ENCODE assay signal across 8 mouse cellular contexts in the genomic region with DNA sequence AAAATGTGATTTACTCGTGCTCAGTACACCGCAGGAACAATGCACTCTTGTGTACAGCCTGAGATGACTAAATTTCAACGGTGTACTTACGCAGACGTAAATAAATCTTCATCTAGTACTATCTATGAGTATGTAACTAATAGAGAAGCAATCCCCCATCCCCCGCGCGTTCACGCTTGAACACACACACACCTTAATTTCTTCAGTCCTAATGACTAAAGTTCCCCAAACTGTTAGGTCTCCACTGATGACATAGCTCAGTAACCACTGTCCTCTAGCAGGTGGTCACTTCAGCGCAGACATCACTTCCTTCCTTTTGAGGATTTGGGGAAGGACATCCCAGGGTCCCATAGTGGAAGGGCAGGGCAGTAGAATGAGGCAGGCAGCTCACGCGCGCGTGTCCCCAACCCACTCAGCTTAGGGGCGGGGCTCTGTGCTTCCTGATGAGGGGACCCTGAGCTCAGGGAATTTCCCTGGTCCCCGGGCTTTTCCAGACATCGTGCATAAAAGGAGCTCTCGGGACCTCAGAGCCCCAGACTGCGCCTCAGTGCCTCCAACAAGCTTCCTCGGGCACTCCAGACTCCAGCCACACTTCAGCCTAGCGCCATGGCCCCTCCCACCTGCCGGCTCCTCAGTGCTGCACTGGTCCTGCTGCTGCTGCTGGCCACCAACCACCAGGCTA. TPM values are rescaled to one million over a fixed set of nuclear protein-coding genes. Genes with fewer than 3 reads are reported as not detected.
A peak's percentile ranks its signal among the peaks of the same experiment; 100 is the strongest.
DNase-seq lines count a peak whose midpoint lies in the region; ATAC-seq and TF ChIP-seq lines count a peak whose summit lies in the region.

A gene (plus strand): TSS at position 533 of the 682 bp plus-strand sequence.

- peak within 1 kb of the TSS; percentile 74 for H3K4me2 ChIP-seq in forebrain, embryonic 13.5 days
- H3K4me2 ChIP-seq in limb, embryonic 12.5 days = peak within 1 kb of the TSS; percentile 67
- H3K4me2 ChIP-seq in midbrain, postnatal 0 days (ENCODE audit: low read depth, low read length, poor library complexity, severe bottlenecking) = peak within 1 kb of the TSS; percentile 92

- H3K9me3 ChIP-seq in forebrain, embryonic 13.5 days (replicated peaks) = no peaks in the 10 kb centered on the region
- H3K9me3 ChIP-seq in limb, embryonic 12.5 days = no peaks in the 10 kb centered on the region
- no peaks in the 10 kb centered on the region for H3K9me3 ChIP-seq in midbrain, postnatal 0 days (ENCODE audit: low read length)

- no peak for DNase-seq in kidney, adult 2 months
- DNase-seq in kidney, adult 9 months = no peak
- DNase-seq in midbrain, postnatal 0 days (ENCODE audit: low spot score) = no peak
- no peak for DNase-seq in cerebellum, adult 18-20 months
- DNase-seq in frontal cortex, postnatal 36 days (ENCODE audit: low spot score in 2 of 2) = no peak
- no peak for DNase-seq in layer of hippocampus, adult 2 months (ENCODE audit: low spot score in 2 of 2)

- ATAC-seq in forebrain, embryonic 13.5 days = peak; percentile 77
- peak; percentile 53; the same call in 1 of the 2 replicates for ATAC-seq in limb, embryonic 12.5 days (ENCODE audit: insufficient number of reproducible peaks, insufficient read depth, low FRiP score, low TSS enrichment, low read depth)
- peak; percentile 61 for ATAC-seq in midbrain, postnatal 0 days (ENCODE audit: low FRiP score)

- no peaks in the 10 kb centered on the region for H3K27me3 ChIP-seq in kidney, adult 2 months (replicated peaks; ENCODE audit: control insufficient read depth, insufficient read depth, low read length)
- peaks cover 12% of the 10 kb centered on the region; the same call in 1 of the 2 replicates for H3K27me3 ChIP-seq in forebrain, embryonic 13.5 days
- peaks cover 33% of the 10 kb centered on the region for H3K27me3 ChIP-seq in limb, embryonic 12.5 days
- H3K27me3 ChIP-seq in midbrain, postnatal 0 days (ENCODE audit: insufficient read depth, low read length) = no peaks in the 10 kb centered on the region

- no peak for TF ChIP-seq CTCF in kidney, adult 2 months (conservative IDR thresholded peaks at IDR 0.05; ENCODE audit: insufficient read depth, insufficient read length, low read depth, low read length)
- TF ChIP-seq CTCF in midbrain, postnatal 0 days (IDR thresholded peaks at IDR 0.05) = no peak
- TF ChIP-seq CTCF in layer of hippocampus, adult 2 months (conservative IDR thresholded peaks at IDR 0.05) = no peak

- peak within 1 kb of the TSS; percentile 6; the same call in 1 of the 2 replicates for H3K4me3 ChIP-seq in kidney, adult 2 months (ENCODE audit: insufficient read depth, low read depth, low read length)
- H3K4me3 ChIP-seq in forebrain, embryonic 13.5 days = peak within 1 kb of the TSS; percentile 37
- peak within 1 kb of the TSS; percentile 32 for H3K4me3 ChIP-seq in limb, embryonic 12.5 days (replicated peaks)
- H3K4me3 ChIP-seq in midbrain, postnatal 0 days (ENCODE audit: low read depth, low read length) = peak within 1 kb of the TSS; percentile 40
- H3K4me3 ChIP-seq in layer of hippocampus, adult 2 months = no peak within 1 kb of the TSS

- no peaks in the 10 kb centered on the region for H3K36me3 ChIP-seq in kidney, adult 2 months (ENCODE audit: control insufficient read depth, insufficient read depth, low read length)
- no peaks in the 10 kb centered on the region for H3K36me3 ChIP-seq in forebrain, embryonic 13.5 days (ENCODE audit: poor library complexity, severe bottlenecking)
- no peaks in the 10 kb centered on the region for H3K36me3 ChIP-seq in limb, embryonic 12.5 days
- H3K36me3 ChIP-seq in midbrain, postnatal 0 days (ENCODE audit: insufficient read depth, low read length) = no peaks in the 10 kb centered on the region

- 4% methylated on average over 22 of the region's 22 CpGs for WGBS in kidney, adult 2 months
- WGBS in forebrain, embryonic 13.5 days = 8% methylated on average over 22 of the region's 22 CpGs
- 13% methylated on average over 22 of the region's 22 CpGs for WGBS in limb, embryonic 12.5 days
- 7% methylated on average over 22 of the region's 22 CpGs for WGBS in midbrain, postnatal 0 days

- H3K27ac ChIP-seq in kidney, adult 2 months (ENCODE audit: insufficient read depth, low read depth, low read length) = no peak within 1 kb of the TSS
- no peak within 1 kb of the TSS for H3K27ac ChIP-seq in forebrain, embryonic 13.5 days
- no peak within 1 kb of the TSS for H3K27ac ChIP-seq in limb, embryonic 12.5 days
- no peak within 1 kb of the TSS for H3K27ac ChIP-seq in midbrain, postnatal 0 days (ENCODE audit: low read depth, low read length)
- H3K27ac ChIP-seq in layer of hippocampus, adult 2 months = no peak within 1 kb of the TSS

- no peak for TF ChIP-seq POLR2A in kidney, adult 2 months (IDR thresholded peaks at IDR 0.05; ENCODE audit: low read depth, low read length)

- H3K9ac ChIP-seq in forebrain, embryonic 13.5 days = peak within 1 kb of the TSS; percentile 50; the same call in 1 of the 2 replicates
- H3K9ac ChIP-seq in limb, embryonic 12.5 days (replicated peaks) = no peak within 1 kb of the TSS; the same call in 1 of the 2 replicates
- no peak within 1 kb of the TSS for H3K9ac ChIP-seq in midbrain, postnatal 0 days (replicated peaks; ENCODE audit: low read length, poor library complexity, severe bottlenecking)

- H3K4me1 ChIP-seq in kidney, adult 2 months (ENCODE audit: control insufficient read depth, insufficient read depth, low read length) = no peaks in the 10 kb centered on the region
- H3K4me1 ChIP-seq in forebrain, embryonic 13.5 days = peaks cover 20% of the 10 kb centered on the region
- H3K4me1 ChIP-seq in limb, embryonic 12.5 days (replicated peaks) = peaks cover 26% of the 10 kb centered on the region
- H3K4me1 ChIP-seq in midbrain, postnatal 0 days (ENCODE audit: insufficient read depth, low read length) = peaks cover 3% of the 10 kb centered on the region; the same call in 1 of the 2 replicates

RNA-seq across cellular contexts. Expression of the gene that starts here (rescaled TPM):
- polyA plus RNA-seq in kidney, adult 2 months (2012; rRNA removed) = 0.42 and 1.1 TPM in 2 replicates
- polyA plus RNA-seq in forebrain, embryonic 13.5 days (2015; fragmentation: Nextera tagmentation; extraction: Ambion mirVana) = not detected in 2 replicates
- polyA plus RNA-seq in limb, embryonic 12.5 days (2016; fragmentation: Nextera tagmentation; extraction: Ambion mirVana) = 0.22 TPM in 1 of 2 replicates, not detected in the other
- total RNA-seq in midbrain, postnatal 0 days (2014; rRNA removed) = not detected in 2 replicates
- polyA plus RNA-seq in midbrain, postnatal 0 days (2015; fragmentation: Nextera tagmentation; extraction: Ambion mirVana) = 0.14 TPM in 1 of 2 replicates, not detected in the other
- total RNA-seq in layer of hippocampus, adult 2 months (2021) = not detected

Comparison
In these comparisons a context has a peak if more than half of its experiments do, and no peak if none do; other contexts are left out.
1. Peak in ATAC-seq, H3K4me3 ChIP-seq, H3K9ac ChIP-seq and H3K4me2 ChIP-seq in forebrain, embryonic 13.5 days; RNA of the gene not detected or under 1 TPM.
2. Peak in ATAC-seq, H3K4me3 ChIP-seq and H3K4me2 ChIP-seq in limb, embryonic 12.5 days; RNA of the gene not detected or under 1 TPM.
3. Peak in ATAC-seq, H3K4me3 ChIP-seq and H3K4me2 ChIP-seq in midbrain, postnatal 0 days; RNA of the gene not detected or under 1 TPM.